Mouse (Mus musculus): ENCODE results near the gene Ckmt1.

Ckmt1 gene

DNA sequence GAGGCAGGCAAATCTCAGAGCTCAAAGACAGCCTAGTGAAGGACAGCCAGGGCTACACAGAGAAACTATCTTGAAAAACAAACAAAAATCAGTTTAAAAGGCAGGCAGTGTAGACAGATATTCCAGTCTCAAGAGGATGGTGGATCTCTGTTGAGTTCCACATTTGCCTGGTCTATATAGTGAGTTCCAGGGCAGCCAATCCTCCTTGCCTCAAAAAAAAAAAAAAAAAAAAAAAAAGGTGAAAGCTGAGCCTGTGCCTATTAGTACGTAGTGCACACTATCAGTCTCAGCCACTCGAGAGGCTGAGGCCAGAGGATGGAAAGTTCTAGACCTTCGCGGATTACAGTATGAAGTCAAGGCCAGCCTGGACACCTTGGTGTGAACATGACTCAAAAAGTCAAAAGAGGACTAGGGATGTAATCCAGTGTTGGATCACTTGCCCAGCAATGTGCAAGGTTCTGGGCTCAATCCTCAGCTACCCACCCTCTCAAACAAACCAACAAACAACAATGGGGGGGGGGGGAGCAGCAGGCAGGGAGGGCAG is 55.4 kb downstream of the Ckmt1 start:
- DNase-seq (ENCODE audit: low spot score): peak; percentile 14
